Mouse (Mus musculus) G1E (cell line): ENCODE measurements at regions not wholly inside any gene's neighbourhood (a gene's known extent, or its start where the extent isn't known, plus 50 kb on each side); places are given as distances from the start of the nearest gene placed in this dataset.

Experiments
- CTCF ChIP-seq: IDR thresholded peaks from 2 replicates; pipeline ENCODE4 v1.5.1; 2012; ENCODE audit warnings: low read depth, low read length, inconsistent platforms, mixed read lengths
- GATA1 ChIP-seq: IDR thresholded peaks from 2 replicates; pipeline ENCODE4 v1.6.1; 2012; ENCODE audit warnings: borderline replicate concordance, low read length, inconsistent platforms, mixed read lengths
- GATA2 ChIP-seq: IDR thresholded peaks from 2 replicates; pipeline ENCODE4 v1.6.1; 2012; ENCODE audit warnings: low read depth, low read length, inconsistent platforms, borderline replicate concordance
- POLR2AphosphoS5 ChIP-seq: IDR thresholded peaks from 2 replicates; pipeline ENCODE4 v1.6.1; 2012; ENCODE audit warnings: low read depth, low read length, inconsistent platforms; ENCODE audit not compliant: insufficient replicate concordance
- TAL1 ChIP-seq: conservative IDR thresholded peaks from 2 replicates; pipeline ENCODE4 v1.6.1; 2012; ENCODE audit warnings: low read depth, low read length, inconsistent platforms, mixed read lengths

- no peak for TF ChIP-seq TAL1
- TF ChIP-seq GATA1, result no peak
- TF ChIP-seq CTCF, result no peak
- no peak for TF ChIP-seq GATA2
- no peak for TF ChIP-seq POLR2AphosphoS5
Measured at GRCm38 (mm10) chr12:70619436-70619835, 166.5 kb downstream of the Tmx1 start.
